In genomic region chr15:31419037-31419436, GRCm38 (mm10) we compare ENCODE assay signal across 8 mouse cellular contexts. TPM values are rescaled to one million over a fixed set of nuclear protein-coding genes. Genes with fewer than 3 reads are reported as not detected.
DNase-seq lines count a peak whose midpoint lies in the region; ATAC-seq and TF ChIP-seq lines count a peak whose summit lies in the region.

No protein-coding gene starts in this region.

- H3K27ac ChIP-seq in hindbrain, embryonic 11.5 days (ENCODE audit: low read depth, low read length), result no peak overlapping the region
- H3K27ac ChIP-seq in hindbrain, embryonic 10.5 days, result no peak overlapping the region
- H3K27ac ChIP-seq in midbrain, embryonic 16.5 days (ENCODE audit: low read length), result no peak overlapping the region; the same call in 1 of the 2 replicates

- no peaks in the 10 kb centered on the region for H3K9me3 ChIP-seq in hindbrain, embryonic 11.5 days (ENCODE audit: control insufficient read depth, low read length)
- no peaks in the 10 kb centered on the region for H3K9me3 ChIP-seq in hindbrain, embryonic 10.5 days
- peaks cover 2% of the 10 kb centered on the region; the same call in 1 of the 2 replicates for H3K9me3 ChIP-seq in G1E (replicated peaks)
- no peaks in the 10 kb centered on the region for H3K9me3 ChIP-seq in midbrain, embryonic 16.5 days (replicated peaks; ENCODE audit: control insufficient read depth, low read length, poor library complexity, severe bottlenecking)

- 34% methylated on average over 9 of the region's 9 CpGs for WGBS in hindbrain, embryonic 11.5 days
- WGBS in hindbrain, embryonic 10.5 days, result 43% methylated on average over 9 of the region's 9 CpGs
- 44% methylated on average over 9 of the region's 9 CpGs for WGBS in midbrain, embryonic 16.5 days

- peak; percentile 43 for TF ChIP-seq CTCF in G1E (IDR thresholded peaks at IDR 0.05; ENCODE audit: low read depth, low read length)

- no peak overlapping the region for H3K4me3 ChIP-seq in hindbrain, embryonic 11.5 days (ENCODE audit: low read depth, low read length)
- no peak overlapping the region for H3K4me3 ChIP-seq in hindbrain, embryonic 10.5 days
- no peak overlapping the region for H3K4me3 ChIP-seq in G1E (ENCODE audit: low read depth, low read length)
- H3K4me3 ChIP-seq in midbrain, embryonic 16.5 days (ENCODE audit: low read depth, low read length), result no peak overlapping the region

- no peak for ATAC-seq in hindbrain, embryonic 11.5 days (ENCODE audit: low FRiP score)
- ATAC-seq in G1E (ENCODE audit: extremely low read depth, insufficient number of reproducible peaks, low FRiP score, poor library complexity, severe bottlenecking), result no peak
- no peak for ATAC-seq in midbrain, embryonic 16.5 days
- ATAC-seq in frontal cortex, adult (ENCODE audit: low TSS enrichment), result no peak

- peak; percentile 38 for DNase-seq in hindbrain, embryonic 11.5 days (ENCODE audit: low spot score)
- no peak for DNase-seq in hindbrain, embryonic 10.5 days (ENCODE audit: low spot score)
- DNase-seq in G1E (ENCODE audit: low spot score) (no peak), liver (peak; percentile 42)
- DNase-seq in cerebellum, postnatal 36 days, result peak; percentile 45 to 48
- no peak for DNase-seq in frontal cortex, postnatal 14 days (ENCODE audit: low spot score in 2 of 2)

- H3K4me1 ChIP-seq in hindbrain, embryonic 11.5 days (replicated peaks; ENCODE audit: control insufficient read depth, insufficient read depth, low read length), result no peaks in the 10 kb centered on the region
- peaks cover 17% of the 10 kb centered on the region for H3K4me1 ChIP-seq in hindbrain, embryonic 10.5 days (replicated peaks)
- peaks cover 23% of the 10 kb centered on the region for H3K4me1 ChIP-seq in G1E (ENCODE audit: insufficient read depth, low read depth, low read length)
- peaks cover 3% of the 10 kb centered on the region; the same call in 1 of the 2 replicates for H3K4me1 ChIP-seq in midbrain, embryonic 16.5 days (ENCODE audit: control insufficient read depth, insufficient read depth, low read length)

- H3K4me2 ChIP-seq in hindbrain, embryonic 11.5 days (replicated peaks; ENCODE audit: low read depth, low read length), result no peak overlapping the region
- H3K4me2 ChIP-seq in midbrain, embryonic 16.5 days (ENCODE audit: low read length), result peak overlapping the region; percentile 19

- H3K9ac ChIP-seq in hindbrain, embryonic 11.5 days (ENCODE audit: low read depth, low read length), result no peak overlapping the region
- no peak overlapping the region for H3K9ac ChIP-seq in midbrain, embryonic 16.5 days (ENCODE audit: low read depth, low read length)

- H3K36me3 ChIP-seq in hindbrain, embryonic 11.5 days (ENCODE audit: control insufficient read depth, insufficient read depth, low read length), result no peaks in the 10 kb centered on the region
- H3K36me3 ChIP-seq in hindbrain, embryonic 10.5 days, result no peaks in the 10 kb centered on the region
- no peaks in the 10 kb centered on the region for H3K36me3 ChIP-seq in G1E (replicated peaks)
- H3K36me3 ChIP-seq in midbrain, embryonic 16.5 days (ENCODE audit: control insufficient read depth, insufficient read depth, low read length), result no peaks in the 10 kb centered on the region

- H3K27me3 ChIP-seq in hindbrain, embryonic 11.5 days (ENCODE audit: control insufficient read depth, insufficient read depth, low read length), result no peaks in the 10 kb centered on the region
- H3K27me3 ChIP-seq in hindbrain, embryonic 10.5 days (ENCODE audit: insufficient read depth, poor library complexity, severe bottlenecking), result no peaks in the 10 kb centered on the region
- peaks cover 5% of the 10 kb centered on the region for H3K27me3 ChIP-seq in G1E (ENCODE audit: insufficient read depth, low read length)
- no peaks in the 10 kb centered on the region for H3K27me3 ChIP-seq in midbrain, embryonic 16.5 days (ENCODE audit: control insufficient read depth, insufficient read depth, low read depth, low read length)

RNA-seq across cellular contexts. Expression of gene Ropn1l, which starts 34.5 kb away (rescaled TPM):
- polyA plus RNA-seq in hindbrain, embryonic 11.5 days (2014; fragmentation: Nextera tagmentation; extraction: Ambion mirVana), result 2.7 and 3.2 TPM in 2 replicates
- 3.4 and 4.5 TPM in 2 replicates for polyA plus RNA-seq in hindbrain, embryonic 10.5 days (2016; fragmentation: Nextera tagmentation; extraction: Ambion mirVana)
- total RNA-seq in G1E (2014; fragmentation: Nextera tagmentation) (0.90 TPM in 1 of 2 replicates, not detected in the other), G1E (2017) (1.1 and 3.8 TPM in 2 replicates)
- polyA plus RNA-seq in G1E (2012), result 1.4 and 1.5 TPM in 2 replicates
- 2.0 and 2.5 TPM in 2 replicates for polyA plus RNA-seq in midbrain, embryonic 16.5 days (2015; fragmentation: Nextera tagmentation; extraction: Ambion mirVana)

RNA-seq across cellular contexts. Expression of gene Ankrd33b, which starts 51.5 kb away (rescaled TPM):
- polyA plus RNA-seq in hindbrain, embryonic 11.5 days (2014; fragmentation: Nextera tagmentation; extraction: Ambion mirVana), result 0.22 and 0.31 TPM in 2 replicates
- polyA plus RNA-seq in hindbrain, embryonic 10.5 days (2016; fragmentation: Nextera tagmentation; extraction: Ambion mirVana), result 0.39 and 0.56 TPM in 2 replicates
- total RNA-seq in G1E (2014; fragmentation: Nextera tagmentation), result not detected in 2 replicates
- 0.11 and 0.23 TPM in 2 replicates for total RNA-seq in G1E (2017)
- not detected in 2 replicates for polyA plus RNA-seq in G1E (2012)
- polyA plus RNA-seq in midbrain, embryonic 16.5 days (2015; fragmentation: Nextera tagmentation; extraction: Ambion mirVana), result 0.53 and 0.69 TPM in 2 replicates

Comparison
In these comparisons a context has a peak if more than half of its experiments do, and no peak if none do; other contexts are left out.
1. DNase-seq: peak in hindbrain, embryonic 11.5 days (single experiment), cerebellum, postnatal 36 days (2 of 2) and liver (single experiment); none in hindbrain, embryonic 10.5 days (single experiment), G1E (single experiment) and frontal cortex, postnatal 14 days (0 of 2).